Mouse (Mus musculus) hindbrain, embryonic 15.5 days (tissue): Measurements from ENCODE around the gene Gsg1l. TPM values are rescaled to one million over a fixed set of nuclear protein-coding genes. Genes with fewer than 3 reads are reported as not detected.

Source experiments
- ATAC-seq: fragments of 200-750 bp; cut with Nextera tagmentation; 2 replicates; pipeline ENCODE4 v1.8.0; 2017; ENCODE audit warnings: low read depth, moderate number of reproducible peaks, moderate TSS enrichment; ENCODE audit not compliant: low FRiP score
- H3K27ac ChIP-seq: fragments of 300-500 bp; sonication (generic); replicated peaks from 2 replicates; pipeline ENCODE4 v1.5.1; 2015; ENCODE audit warnings: mild to moderate bottlenecking, inconsistent platforms
- H3K27me3 ChIP-seq: fragments of 300-500 bp; sonication (generic); 2 replicates; pipeline ENCODE4 v1.6.1; 2015; ENCODE audit warnings: control low read depth, inconsistent platforms
- H3K36me3 ChIP-seq: fragments of 300-500 bp; sonication (generic); 2 replicates; pipeline ENCODE4 v1.6.1; 2015; ENCODE audit warnings: control low read depth, inconsistent platforms
- H3K4me1 ChIP-seq: fragments of 300-500 bp; sonication (generic); replicated peaks from 2 replicates; pipeline ENCODE4 v1.6.1; 2015; ENCODE audit warnings: control low read depth, inconsistent platforms
- H3K4me2 ChIP-seq: fragments of 300-500 bp; sonication (generic); 2 replicates; pipeline ENCODE4 v1.6.1; 2015; ENCODE audit warnings: moderate library complexity, mild to moderate bottlenecking, inconsistent platforms
- H3K4me3 ChIP-seq: fragments of 300-500 bp; sonication (generic); 2 replicates; pipeline ENCODE4 v1.5.1; 2015; ENCODE audit warnings: mild to moderate bottlenecking, inconsistent platforms
- H3K9ac ChIP-seq: fragments of 300-500 bp; sonication (generic); 2 replicates; pipeline ENCODE4 v1.6.1; 2015; ENCODE audit warnings: inconsistent platforms
- H3K9me3 ChIP-seq: fragments of 300-500 bp; sonication (generic); 2 replicates; pipeline ENCODE4 v1.6.1; 2016; ENCODE audit warnings: control low read depth, inconsistent platforms
- WGBS: fragments of 180-500 bp; shearing (Covaris S2); methylation state at CpG from one replicate; pipeline ENCODE4 v1.1.7; 2015; 5-methylcytosine and 5-hydroxymethylcytosine counted together
- polyA plus RNA-seq: library from polyadenylated mRNA; unstranded; fragments of >200 nt; fragmentation: Nextera tagmentation; extraction: Ambion mirVana; gene quantifications from 2 replicates; pipeline ENCODE4 v1.2.1, GENCODE M21; 2015

Gsg1l gene
- polyA plus RNA-seq, 1 experiment from 2014 or later: 18.4 TPM

GRCm38 (mm10) chr7:125897059-125897458, 185.2 kb downstream of the Gsg1l start:
- peaks cover 10% of the 10 kb centered on the region for H3K4me1 ChIP-seq
- no peak overlapping the region for H3K9ac ChIP-seq
- no peak overlapping the region for H3K4me2 ChIP-seq
- H3K9me3 ChIP-seq: no peaks in the 10 kb centered on the region
- no peaks in the 10 kb centered on the region for H3K36me3 ChIP-seq
- H3K27ac ChIP-seq: no peak overlapping the region
- WGBS: 93% methylated on average over 4 of the region's 4 CpGs
- no peak for ATAC-seq
- H3K4me3 ChIP-seq: no peak overlapping the region
- no peaks in the 10 kb centered on the region for H3K27me3 ChIP-seq

DNA sequence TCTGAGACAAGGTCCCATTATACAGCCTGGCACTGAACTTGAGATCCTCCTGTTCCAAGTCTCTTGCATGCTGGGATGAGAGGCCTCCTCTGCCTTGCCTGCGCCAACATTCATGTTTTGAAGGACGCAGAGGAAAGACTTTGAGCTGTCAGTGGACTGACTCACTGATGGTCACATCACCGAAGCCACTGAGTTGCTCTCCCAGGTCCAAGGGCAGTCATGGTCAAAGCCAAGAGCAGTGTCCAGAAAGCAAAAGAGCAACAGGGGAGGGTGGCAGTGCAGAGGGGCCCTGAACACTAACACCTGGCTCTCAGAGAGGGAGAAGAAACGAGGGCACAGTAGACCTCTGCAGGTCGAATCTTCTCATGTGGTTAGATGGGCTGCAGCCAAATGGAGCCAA, 188.6 kb downstream of the Gsg1l start:
- 96% methylated on average over 5 of the region's 5 CpGs for WGBS
- Histone ChIP-seq H3K9me3 (no peaks in the 10 kb centered on the region), H3K4me3 (no peak overlapping the region), H3K9ac (no peak overlapping the region), H3K27me3 (no peaks in the 10 kb centered on the region), H3K4me2 (no peak overlapping the region), H3K4me1 (peaks cover under 1% of the 10 kb centered on the region; the same call in 1 of the 2 replicates), H3K27ac (no peak overlapping the region), H3K36me3 (no peaks in the 10 kb centered on the region)
- no peak for ATAC-seq

GRCm38 (mm10) chr7:125888373-125888772, 193.8 kb downstream of the Gsg1l start:
- H3K9me3 ChIP-seq: no peaks in the 10 kb centered on the region
- no peaks in the 10 kb centered on the region for H3K36me3 ChIP-seq
- peak overlapping the region; percentile 46; the same call in 1 of the 2 replicates for H3K27ac ChIP-seq
- H3K4me1 ChIP-seq: peaks cover 27% of the 10 kb centered on the region
- no peak overlapping the region for H3K9ac ChIP-seq
- no peak for ATAC-seq
- H3K4me3 ChIP-seq: no peak overlapping the region
- no peak overlapping the region for H3K4me2 ChIP-seq
- WGBS: 47% methylated on average over 12 of the region's 12 CpGs
- H3K27me3 ChIP-seq: no peaks in the 10 kb centered on the region

- Histone ChIP-seq H3K27me3 (no peaks in the 10 kb centered on the region), H3K9ac (no peak overlapping the region), H3K9me3 (no peaks in the 10 kb centered on the region), H3K4me3 (no peak overlapping the region), H3K27ac (peak overlapping the region; percentile 46; the same call in 1 of the 2 replicates), H3K36me3 (no peaks in the 10 kb centered on the region), H3K4me1 (peaks cover 27% of the 10 kb centered on the region), H3K4me2 (no peak overlapping the region)
- WGBS: 91% methylated on average over 5 of the region's 5 CpGs
- no peak for ATAC-seq
Observed at GRCm38 (mm10) chr7:125887761-125888160, 194.4 kb downstream of the Gsg1l start.

GRCm38 (mm10) chr7:125887124-125887523, 195.1 kb downstream of the Gsg1l start:
- Histone ChIP-seq H3K27ac (no peak overlapping the region), H3K36me3 (no peaks in the 10 kb centered on the region), H3K4me3 (no peak overlapping the region), H3K27me3 (no peaks in the 10 kb centered on the region), H3K9ac (no peak overlapping the region), H3K4me1 (peaks cover 27% of the 10 kb centered on the region), H3K9me3 (no peaks in the 10 kb centered on the region), H3K4me2 (no peak overlapping the region)
- ATAC-seq: no peak
- 48% methylated on average over 4 of the region's 4 CpGs for WGBS

DNA sequence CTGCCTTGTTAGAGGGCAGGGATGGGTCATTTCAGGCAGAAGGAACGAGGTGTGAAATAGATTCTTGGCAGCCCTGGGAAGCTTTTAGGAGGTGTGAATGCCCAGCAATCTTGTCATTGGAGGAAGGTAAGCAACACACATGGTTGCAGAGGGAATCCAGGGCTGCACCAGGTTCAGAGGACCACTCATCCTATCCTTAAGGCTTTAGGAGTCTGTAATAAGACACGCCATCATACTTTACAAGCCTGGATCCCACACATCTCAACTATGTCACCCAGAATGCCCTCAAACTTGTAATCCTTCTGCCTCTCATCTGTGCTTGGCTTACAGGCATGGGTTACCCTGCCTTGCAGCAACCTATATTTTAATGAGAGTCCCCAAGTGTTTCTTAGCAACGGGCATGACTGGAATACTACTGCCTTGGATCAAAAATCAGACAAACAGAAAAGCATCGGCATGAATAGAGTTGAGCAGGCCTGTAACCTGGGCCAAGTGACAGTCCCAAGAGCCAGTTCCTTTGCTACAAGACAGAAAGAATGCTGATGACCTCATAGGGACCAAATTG, 196.0 kb downstream of the Gsg1l start:
- no peak overlapping the region for H3K9ac ChIP-seq
- no peak overlapping the region for H3K4me3 ChIP-seq
- H3K27ac ChIP-seq: no peak overlapping the region
- no peaks in the 10 kb centered on the region for H3K27me3 ChIP-seq
- ATAC-seq: peak; percentile 19; the same call in 1 of the 2 replicates
- H3K4me2 ChIP-seq: no peak overlapping the region
- no peaks in the 10 kb centered on the region for H3K36me3 ChIP-seq
- 57% methylated on average over 4 of the region's 4 CpGs for WGBS
- H3K9me3 ChIP-seq: no peaks in the 10 kb centered on the region
- peaks cover 27% of the 10 kb centered on the region for H3K4me1 ChIP-seq

DNA sequence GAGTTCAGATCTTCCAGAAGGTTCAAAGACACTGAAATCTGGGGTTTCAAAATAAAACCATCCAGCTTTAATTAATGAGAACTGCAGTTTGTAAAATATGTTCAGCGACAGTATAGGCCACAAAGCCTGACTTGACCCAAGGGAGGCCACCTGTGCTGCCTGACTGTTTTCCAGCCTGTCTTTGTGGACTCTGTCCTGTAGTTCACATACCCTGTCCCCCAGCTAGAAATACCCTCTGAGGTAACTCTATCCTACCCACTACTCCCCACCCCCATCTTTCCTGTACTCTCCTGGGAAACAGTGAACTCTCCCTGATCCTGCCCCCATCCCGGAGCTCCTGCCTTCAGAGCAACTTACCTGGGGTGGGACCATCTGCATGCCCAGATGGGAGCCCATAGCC, 199.0 kb downstream of the Gsg1l start:
- Histone ChIP-seq H3K4me3 (no peak overlapping the region), H3K27ac (no peak overlapping the region), H3K9me3 (no peaks in the 10 kb centered on the region), H3K9ac (no peak overlapping the region), H3K4me1 (peaks cover 23% of the 10 kb centered on the region), H3K4me2 (no peak overlapping the region), H3K36me3 (no peaks in the 10 kb centered on the region), H3K27me3 (no peaks in the 10 kb centered on the region)
- WGBS: 82% methylated on average over 2 of the region's 2 CpGs
- ATAC-seq: no peak

GRCm38 (mm10) chr7:125878040-125878439, 204.2 kb downstream of the Gsg1l start:
- Histone ChIP-seq H3K4me1 (peaks cover 10% of the 10 kb centered on the region), H3K4me3 (no peak overlapping the region), H3K36me3 (no peaks in the 10 kb centered on the region), H3K27me3 (no peaks in the 10 kb centered on the region), H3K27ac (no peak overlapping the region), H3K9ac (no peak overlapping the region), H3K4me2 (no peak overlapping the region), H3K9me3 (no peaks in the 10 kb centered on the region)
- 80% methylated on average over 4 of the region's 4 CpGs for WGBS
- ATAC-seq: no peak

GRCm38 (mm10) chr7:125873971-125874495, 208.2 kb downstream of the Gsg1l start:
- H3K36me3 ChIP-seq: no peaks in the 10 kb centered on the region
- WGBS: 82% methylated on average over 6 of the region's 6 CpGs

DNA sequence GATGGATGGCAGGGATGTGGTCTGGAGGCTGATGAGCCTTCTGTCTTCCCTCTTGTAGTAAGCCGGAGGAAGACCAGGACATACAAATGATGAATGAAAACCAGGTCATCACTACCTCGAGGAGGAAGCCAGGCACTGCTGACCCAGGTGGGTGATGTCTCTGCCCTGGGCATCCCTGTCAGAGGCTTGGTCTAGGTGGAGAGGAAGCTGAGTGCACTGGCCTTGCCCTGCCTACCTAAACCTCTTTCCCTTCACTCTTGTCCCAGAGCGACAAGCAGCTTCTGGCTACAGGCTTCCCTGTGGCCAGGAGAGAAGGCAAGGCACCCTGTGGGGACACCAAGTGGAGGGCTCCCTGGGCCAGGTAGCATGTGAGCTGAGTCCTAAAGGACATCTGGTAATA, 209.3 kb downstream of the Gsg1l start:
- Histone ChIP-seq H3K4me2 (no peak overlapping the region), H3K4me1 (peaks cover 32% of the 10 kb centered on the region), H3K9me3 (no peaks in the 10 kb centered on the region), H3K4me3 (no peak overlapping the region), H3K27me3 (no peaks in the 10 kb centered on the region), H3K27ac (no peak overlapping the region), H3K9ac (no peak overlapping the region), H3K36me3 (no peaks in the 10 kb centered on the region)
- WGBS: 72% methylated on average over 3 of the region's 3 CpGs
- no peak for ATAC-seq

More at GRCm38 (mm10) chr7:125873971-125874495, 208.2 kb downstream of the Gsg1l start:
- Histone ChIP-seq H3K27ac (no peak overlapping the region), H3K4me2 (no peak overlapping the region), H3K9me3 (no peaks in the 10 kb centered on the region), H3K4me1 (peaks cover 32% of the 10 kb centered on the region), H3K27me3 (no peaks in the 10 kb centered on the region), H3K9ac (no peak overlapping the region), H3K4me3 (no peak overlapping the region)
- ATAC-seq: no peak

- peak; percentile 4; the same call in 1 of the 2 replicates for ATAC-seq
- H3K9ac ChIP-seq: no peak overlapping the region
- H3K4me1 ChIP-seq: peaks cover 32% of the 10 kb centered on the region
- peak overlapping the region; percentile 58 for H3K27ac ChIP-seq
- no peak overlapping the region for H3K4me3 ChIP-seq
- no peaks in the 10 kb centered on the region for H3K27me3 ChIP-seq
- H3K36me3 ChIP-seq: no peaks in the 10 kb centered on the region
- H3K9me3 ChIP-seq: no peaks in the 10 kb centered on the region
- no peak overlapping the region for H3K4me2 ChIP-seq
- WGBS: 42% methylated on average over 6 of the region's 6 CpGs
Observed at GRCm38 (mm10) chr7:125872202-125872580, 210.0 kb downstream of the Gsg1l start.

- Histone ChIP-seq H3K4me2 (no peak overlapping the region), H3K27me3 (no peaks in the 10 kb centered on the region), H3K9ac (no peak overlapping the region), H3K4me1 (peaks cover 32% of the 10 kb centered on the region), H3K4me3 (no peak overlapping the region), H3K27ac (peak overlapping the region; percentile 58), H3K9me3 (no peaks in the 10 kb centered on the region), H3K36me3 (no peaks in the 10 kb centered on the region)
- 20% methylated on average over 12 of the region's 12 CpGs for WGBS
- peak; percentile 70; the same call in 1 of the 2 replicates for ATAC-seq
Observed at GRCm38 (mm10) chr7:125871404-125872201, 210.6 kb downstream of the Gsg1l start.
